Mouse (Mus musculus): ENCODE data around the gene Exosc5. TPM values are rescaled to one million over a fixed set of nuclear protein-coding genes. Genes with fewer than 3 reads are reported as not detected.

Gene Exosc5
- polyA plus RNA-seq, 1 experiment from 2014 or later = 139 TPM

DNA sequence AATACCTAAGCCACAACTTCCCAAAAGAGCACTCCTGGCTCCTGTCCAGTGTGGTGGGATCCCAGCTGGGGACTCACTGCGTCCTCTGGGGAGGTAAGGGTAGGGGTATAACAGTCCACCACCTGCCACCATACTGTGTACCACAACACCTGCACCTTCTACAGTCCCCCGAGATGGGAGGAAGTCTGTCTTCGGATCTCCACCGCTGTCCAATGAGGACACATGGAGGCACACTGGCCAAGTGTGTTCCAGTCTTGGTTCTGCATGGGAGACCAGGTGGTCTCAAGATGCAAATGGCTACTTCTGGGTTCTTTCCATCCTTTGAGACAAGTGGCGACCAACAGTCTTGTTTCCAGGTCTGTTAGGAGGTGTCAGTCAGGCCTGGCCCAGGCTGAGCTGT, 52.2 kb downstream of the Exosc5 start:
- H3K27ac ChIP-seq (ENCODE audit: low read depth, low read length) = peak overlapping the region; percentile 33; the same call in 1 of the 2 replicates
- H3K4me2 ChIP-seq = no peak overlapping the region

GRCm38 (mm10) chr7:25711731-25712197, 52.8 kb downstream of the Exosc5 start:
- peaks cover 39% of the 10 kb centered on the region for H3K4me1 ChIP-seq (replicated peaks; ENCODE audit: control insufficient read depth, insufficient read depth, low read length)
- H3K27me3 ChIP-seq (replicated peaks; ENCODE audit: control insufficient read depth, insufficient read depth, low read length) = no peaks in the 10 kb centered on the region
- ATAC-seq (replicated peaks; ENCODE audit: low FRiP score) = peak; percentile 48
- peaks cover 35% of the 10 kb centered on the region for H3K36me3 ChIP-seq (ENCODE audit: control insufficient read depth, insufficient read depth, low read length)
- peak overlapping the region; percentile 67; the same call in 1 of the 2 replicates for H3K27ac ChIP-seq (ENCODE audit: low read depth, low read length)
- H3K4me2 ChIP-seq = no peak overlapping the region
- peak; percentile 56 for DNase-seq (ENCODE audit: low spot score)
- WGBS = 22% methylated on average over 7 of the region's 7 CpGs
- no peaks in the 10 kb centered on the region for H3K9me3 ChIP-seq (ENCODE audit: control insufficient read depth, low read length)
- H3K4me3 ChIP-seq (ENCODE audit: low read depth, low read length) = no peak overlapping the region
- H3K9ac ChIP-seq (ENCODE audit: low read depth, low read length) = no peak overlapping the region

More for the DNA sequence above, 52.2 kb downstream of the Exosc5 start:
- no peak for DNase-seq (ENCODE audit: low spot score)
- H3K27me3 ChIP-seq (replicated peaks; ENCODE audit: control insufficient read depth, insufficient read depth, low read length) = no peaks in the 10 kb centered on the region
- peaks cover 43% of the 10 kb centered on the region for H3K4me1 ChIP-seq (replicated peaks; ENCODE audit: control insufficient read depth, insufficient read depth, low read length)
- no peak overlapping the region for H3K9ac ChIP-seq (ENCODE audit: low read depth, low read length)
- no peaks in the 10 kb centered on the region for H3K9me3 ChIP-seq (ENCODE audit: control insufficient read depth, low read length)
- H3K36me3 ChIP-seq (ENCODE audit: control insufficient read depth, insufficient read depth, low read length) = peaks cover 34% of the 10 kb centered on the region
- ATAC-seq (replicated peaks; ENCODE audit: low FRiP score) = no peak
- H3K4me3 ChIP-seq (ENCODE audit: low read depth, low read length) = no peak overlapping the region
- WGBS = 71% methylated on average over 5 of the region's 5 CpGs

DNA sequence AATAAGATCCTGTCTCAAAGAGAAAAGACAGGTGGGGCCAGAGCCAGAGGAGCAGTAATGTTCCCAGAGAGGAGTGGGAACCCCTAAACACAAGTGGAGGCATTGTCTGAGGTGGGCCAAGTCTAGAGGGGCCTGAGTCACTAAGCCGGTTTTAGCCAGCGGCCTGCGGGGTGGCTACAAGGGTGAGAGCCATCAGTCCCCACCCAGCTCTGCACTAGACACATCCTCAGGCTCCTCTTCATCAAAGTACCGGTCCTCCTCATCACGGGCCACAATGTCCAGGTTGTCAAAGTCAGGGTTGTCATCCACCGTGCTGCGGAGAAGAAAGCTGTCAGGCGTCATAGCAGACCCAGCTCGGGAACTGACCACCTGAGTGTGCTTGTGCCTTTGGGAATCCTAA, 53.8 kb downstream of the Exosc5 start:
- no peak for ATAC-seq (replicated peaks; ENCODE audit: low FRiP score)
- H3K36me3 ChIP-seq (ENCODE audit: control insufficient read depth, insufficient read depth, low read length) = peaks cover 35% of the 10 kb centered on the region
- H3K27ac ChIP-seq (ENCODE audit: low read depth, low read length) = no peak overlapping the region
- no peak overlapping the region for H3K4me3 ChIP-seq (ENCODE audit: low read depth, low read length)
- no peak overlapping the region for H3K9ac ChIP-seq (ENCODE audit: low read depth, low read length)
- WGBS = 85% methylated on average over 9 of the region's 9 CpGs
- no peaks in the 10 kb centered on the region for H3K9me3 ChIP-seq (ENCODE audit: control insufficient read depth, low read length)
- no peak overlapping the region for H3K4me2 ChIP-seq
- H3K4me1 ChIP-seq (replicated peaks; ENCODE audit: control insufficient read depth, insufficient read depth, low read length) = peaks cover 35% of the 10 kb centered on the region
- no peaks in the 10 kb centered on the region for H3K27me3 ChIP-seq (replicated peaks; ENCODE audit: control insufficient read depth, insufficient read depth, low read length)
- DNase-seq (ENCODE audit: low spot score) = no peak

DNA sequence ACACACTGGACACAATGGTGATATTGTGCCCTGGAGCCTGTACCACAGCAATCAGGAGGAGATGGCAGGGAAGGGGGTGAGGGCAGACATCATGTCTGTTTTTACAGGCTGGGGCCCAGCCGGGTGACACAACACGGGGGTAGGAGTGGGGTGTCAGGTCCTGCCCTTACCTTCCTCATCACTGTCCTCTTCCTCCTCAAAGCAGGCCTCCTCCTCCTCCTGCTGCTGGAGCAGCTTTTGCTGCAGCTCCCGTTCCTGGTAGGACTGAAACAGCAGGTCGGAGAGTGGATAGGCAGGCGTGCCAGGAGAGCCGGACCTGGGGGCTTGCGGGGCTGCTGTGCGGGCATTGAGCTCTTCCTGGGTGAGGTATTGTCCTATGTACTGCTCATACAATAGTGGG, 55.6 kb downstream of the Exosc5 start:
- no peak overlapping the region for H3K4me3 ChIP-seq (ENCODE audit: low read depth, low read length)

DNA sequence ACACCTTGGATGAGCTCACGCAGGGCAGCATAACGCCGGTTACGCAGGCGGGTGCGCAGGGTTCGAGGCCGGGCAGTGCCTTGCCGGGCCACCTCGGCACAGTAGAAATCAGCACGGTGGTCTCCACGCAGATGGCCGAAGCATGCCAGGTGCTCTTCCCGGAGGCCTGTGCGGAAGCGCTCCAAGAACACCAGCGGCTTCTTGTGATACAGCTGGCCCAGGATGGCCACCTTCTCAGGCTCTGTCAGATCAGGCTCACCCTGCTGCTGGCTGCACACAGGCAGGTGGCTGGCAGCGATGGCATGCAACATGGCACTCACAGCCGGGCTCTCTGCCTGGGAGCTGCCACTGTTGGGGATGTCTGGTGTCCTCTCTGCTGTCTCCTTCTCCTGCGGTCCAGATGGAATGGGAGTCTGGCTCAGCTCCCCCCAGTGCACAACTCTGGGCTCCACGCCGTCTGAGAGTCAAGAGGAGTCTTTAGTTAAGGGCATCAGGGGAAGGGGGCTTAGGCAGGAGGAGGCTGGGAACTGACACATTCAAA, 56.8 kb downstream of the Exosc5 start:
- Histone ChIP-seq H3K9ac (ENCODE audit: low read depth, low read length) (no peak overlapping the region), H3K4me1 (replicated peaks; ENCODE audit: control insufficient read depth, insufficient read depth, low read length) (peaks cover 27% of the 10 kb centered on the region), H3K27me3 (replicated peaks; ENCODE audit: control insufficient read depth, insufficient read depth, low read length) (no peaks in the 10 kb centered on the region), H3K4me2 (no peak overlapping the region), H3K27ac (ENCODE audit: low read depth, low read length) (no peak overlapping the region), H3K36me3 (ENCODE audit: control insufficient read depth, insufficient read depth, low read length) (peaks cover 38% of the 10 kb centered on the region), H3K9me3 (ENCODE audit: control insufficient read depth, low read length) (no peaks in the 10 kb centered on the region), H3K4me3 (ENCODE audit: low read depth, low read length) (no peak overlapping the region)
- no peak for DNase-seq (ENCODE audit: low spot score)
- no peak for ATAC-seq (replicated peaks; ENCODE audit: low FRiP score)
- 94% methylated on average over 22 of the region's 22 CpGs for WGBS

More for the DNA sequence above, 55.6 kb downstream of the Exosc5 start:
- 91% methylated on average over 8 of the region's 8 CpGs for WGBS
- Histone ChIP-seq H3K27me3 (replicated peaks; ENCODE audit: control insufficient read depth, insufficient read depth, low read length) (no peaks in the 10 kb centered on the region), H3K36me3 (ENCODE audit: control insufficient read depth, insufficient read depth, low read length) (peaks cover 35% of the 10 kb centered on the region), H3K4me2 (no peak overlapping the region), H3K4me1 (replicated peaks; ENCODE audit: control insufficient read depth, insufficient read depth, low read length) (peaks cover 34% of the 10 kb centered on the region), H3K9ac (ENCODE audit: low read depth, low read length) (no peak overlapping the region), H3K9me3 (ENCODE audit: control insufficient read depth, low read length) (no peaks in the 10 kb centered on the region), H3K27ac (ENCODE audit: low read depth, low read length) (no peak overlapping the region)
- ATAC-seq (replicated peaks; ENCODE audit: low FRiP score) (no peak), DNase-seq (ENCODE audit: low spot score) (no peak)

- 90% methylated on average over 3 of the region's 3 CpGs for WGBS
- H3K4me2 ChIP-seq = peak overlapping the region; percentile 77
- no peaks in the 10 kb centered on the region for H3K27me3 ChIP-seq (replicated peaks; ENCODE audit: control insufficient read depth, insufficient read depth, low read length)
- H3K36me3 ChIP-seq (ENCODE audit: control insufficient read depth, insufficient read depth, low read length) = peaks cover 43% of the 10 kb centered on the region
- no peaks in the 10 kb centered on the region for H3K9me3 ChIP-seq (ENCODE audit: control insufficient read depth, low read length)
- H3K4me3 ChIP-seq (ENCODE audit: low read depth, low read length) = peak overlapping the region; percentile 65
- H3K4me1 ChIP-seq (replicated peaks; ENCODE audit: control insufficient read depth, insufficient read depth, low read length) = peaks cover 19% of the 10 kb centered on the region
- ATAC-seq (replicated peaks; ENCODE audit: low FRiP score) = no peak
- H3K27ac ChIP-seq (ENCODE audit: low read depth, low read length) = no peak overlapping the region
- DNase-seq (ENCODE audit: low spot score) = no peak
- H3K9ac ChIP-seq (ENCODE audit: low read depth, low read length) = no peak overlapping the region; the same call in 1 of the 2 replicates
Measured at GRCm38 (mm10) chr7:25717478-25717877, 58.5 kb downstream of the Exosc5 start.

- 2% methylated on average over 32 of the region's 32 CpGs for WGBS
- H3K4me3 ChIP-seq (ENCODE audit: low read depth, low read length) = peak within 1 kb of the TSS; percentile 65
- no peaks in the 10 kb centered on the region for H3K9me3 ChIP-seq (ENCODE audit: control insufficient read depth, low read length)
- H3K36me3 ChIP-seq (ENCODE audit: control insufficient read depth, insufficient read depth, low read length) = peaks cover 40% of the 10 kb centered on the region
- ATAC-seq (replicated peaks; ENCODE audit: low FRiP score) (peak; percentile 75), DNase-seq (ENCODE audit: low spot score) (peak; percentile 87)
- no peaks in the 10 kb centered on the region for H3K27me3 ChIP-seq (replicated peaks; ENCODE audit: control insufficient read depth, insufficient read depth, low read length)
- peaks cover 18% of the 10 kb centered on the region for H3K4me1 ChIP-seq (replicated peaks; ENCODE audit: control insufficient read depth, insufficient read depth, low read length)
- peak within 1 kb of the TSS; percentile 72 for H3K9ac ChIP-seq (ENCODE audit: low read depth, low read length)
- H3K4me2 ChIP-seq = peak within 1 kb of the TSS; percentile 77
- H3K27ac ChIP-seq (ENCODE audit: low read depth, low read length) = peak within 1 kb of the TSS; percentile 83
Measured at GRCm38 (mm10) chr7:25718788-25719417, 59.9 kb downstream of the Exosc5 start, which contains the start of gene Ccdc97. Gene Ccdc97 (minus strand): TSS chr7:25719088.

DNA sequence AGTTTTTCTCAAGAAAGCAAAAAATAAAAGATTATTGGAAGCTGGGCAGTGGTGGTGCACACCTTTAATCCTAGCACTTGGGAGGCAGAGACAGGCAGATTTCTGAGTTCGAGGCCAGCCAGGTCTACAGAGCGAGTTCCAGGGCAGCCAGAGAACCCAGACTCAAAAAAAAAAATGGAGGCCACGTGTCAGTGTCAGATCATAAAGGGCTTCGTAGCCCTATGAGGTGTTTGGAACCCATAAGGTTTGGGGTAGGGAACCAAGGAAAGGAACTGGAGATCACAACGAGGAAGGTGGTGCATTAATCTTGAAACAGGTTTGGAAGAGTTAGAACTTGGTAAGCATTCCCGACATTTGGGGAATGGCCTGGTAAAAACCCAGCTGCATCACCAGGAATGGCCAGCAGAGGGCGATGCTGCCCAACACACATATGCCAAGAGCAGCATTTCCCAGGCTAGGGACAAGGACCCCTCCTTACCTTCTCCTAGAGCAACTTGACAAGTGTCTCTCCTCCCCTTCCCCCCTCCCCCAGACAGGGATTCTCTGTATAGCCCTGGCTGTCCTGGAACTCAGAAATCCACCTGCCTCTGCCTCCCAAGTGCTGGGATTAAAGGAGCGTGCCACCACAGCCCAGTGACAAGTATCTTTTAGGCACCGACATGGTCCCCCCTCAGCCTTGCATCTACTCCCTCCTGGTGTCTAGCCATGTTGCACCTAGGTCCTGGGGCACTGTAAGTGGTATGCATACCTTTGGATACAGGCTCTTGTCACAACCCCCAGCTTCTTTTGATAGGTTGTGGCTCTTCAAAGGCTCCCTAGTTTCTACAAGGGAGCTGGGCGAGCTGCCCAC, 61.0 kb downstream of the Exosc5 start:
- Histone ChIP-seq H3K27ac (ENCODE audit: low read depth, low read length) (peak overlapping the region; percentile 83), H3K27me3 (replicated peaks; ENCODE audit: control insufficient read depth, insufficient read depth, low read length) (no peaks in the 10 kb centered on the region), H3K4me2 (peak overlapping the region; percentile 77), H3K4me1 (replicated peaks; ENCODE audit: control insufficient read depth, insufficient read depth, low read length) (peaks cover 18% of the 10 kb centered on the region), H3K36me3 (ENCODE audit: control insufficient read depth, insufficient read depth, low read length) (peaks cover 41% of the 10 kb centered on the region), H3K9me3 (ENCODE audit: control insufficient read depth, low read length) (no peaks in the 10 kb centered on the region), H3K4me3 (ENCODE audit: low read depth, low read length) (peak overlapping the region; percentile 65), H3K9ac (ENCODE audit: low read depth, low read length) (no peak overlapping the region)
- ATAC-seq (replicated peaks; ENCODE audit: low FRiP score) (0 out of 2 replicates have a peak, but pooled peaks have one; percentile 27), DNase-seq (ENCODE audit: low spot score) (peak; percentile 74)
- 56% methylated on average over 10 of the region's 10 CpGs for WGBS
